Mouse (Mus musculus) liver, embryonic 15.5 days (tissue): ENCODE results near the gene Fyb2. TPM values are rescaled to one million over a fixed set of nuclear protein-coding genes. Genes with fewer than 3 reads are reported as not detected.
"Not testable (repeated sequence)": the region's sequence is repeated elsewhere in the genome, so short reads cannot be mapped to it uniquely, and the experiment has no call there.

Experiments
- ATAC-seq: fragments of 200-750 bp; cut with Nextera tagmentation; 2 replicates; pipeline ENCODE4 v1.8.0; 2017; ENCODE audit warnings: moderate number of reproducible peaks, mild to moderate bottlenecking, moderate library complexity; ENCODE audit not compliant: insufficient read depth
- H3K27ac ChIP-seq: fragments of 300-500 bp; sonication (generic); replicated peaks from 2 replicates; pipeline ENCODE4 v1.5.1; 2015; ENCODE audit warnings: mild to moderate bottlenecking, inconsistent platforms
- H3K27me3 ChIP-seq: fragments of 300-500 bp; sonication (generic); 2 replicates; pipeline ENCODE4 v1.6.1; 2015; ENCODE audit warnings: mild to moderate bottlenecking, inconsistent platforms
- H3K36me3 ChIP-seq: fragments of 300-500 bp; sonication (generic); replicated peaks from 2 replicates; pipeline ENCODE4 v1.6.1; 2015; ENCODE audit warnings: moderate library complexity, mild to moderate bottlenecking, inconsistent platforms
- H3K4me1 ChIP-seq: fragments of 300-500 bp; sonication (generic); replicated peaks from 2 replicates; pipeline ENCODE4 v1.6.1; 2015; ENCODE audit warnings: inconsistent platforms
- H3K4me2 ChIP-seq: fragments of 300-500 bp; sonication (generic); 2 replicates; pipeline ENCODE4 v1.6.1; 2015; ENCODE audit warnings: moderate library complexity, mild to moderate bottlenecking, inconsistent platforms
- H3K4me3 ChIP-seq: fragments of 300-500 bp; sonication (generic); replicated peaks from 2 replicates; pipeline ENCODE4 v1.5.1; 2015; ENCODE audit warnings: mild to moderate bottlenecking, inconsistent platforms
- H3K9ac ChIP-seq: fragments of 300-500 bp; sonication (generic); 2 replicates; pipeline ENCODE4 v1.6.1; 2015; ENCODE audit warnings: moderate library complexity, mild to moderate bottlenecking, inconsistent platforms
- H3K9me3 ChIP-seq: fragments of 300-500 bp; sonication (generic); replicated peaks from 2 replicates; pipeline ENCODE4 v1.6.1; 2016; ENCODE audit warnings: inconsistent platforms
- WGBS: fragments of 180-500 bp; shearing (Covaris S2); methylation state at CpG from one replicate; pipeline ENCODE4 v1.1.7; 2015; ENCODE audit warnings: mixed read lengths; ENCODE audit not compliant: insufficient replicate concordance; 5-methylcytosine and 5-hydroxymethylcytosine counted together
- polyA plus RNA-seq: library from polyadenylated mRNA; unstranded; fragments of >200 nt; fragmentation: Nextera tagmentation; extraction: Ambion mirVana; gene quantifications from 2 replicates; pipeline ENCODE4 v1.2.1, GENCODE M21; 2015

Fyb2 gene
- polyA plus RNA-seq, 1 experiment from 2014 or later, result 0.09 TPM

- 58% methylated on average over 5 of the region's 5 CpGs for WGBS
- Histone ChIP-seq H3K27ac (no peak overlapping the region), H3K4me2 (no peak overlapping the region), H3K27me3 (no peaks in the 10 kb centered on the region), H3K9ac (no peak overlapping the region), H3K9me3 (no peaks in the 10 kb centered on the region), H3K4me3 (no peak overlapping the region), H3K36me3 (no peaks in the 10 kb centered on the region), H3K4me1 (no peaks in the 10 kb centered on the region)
- no peak for ATAC-seq
These were observed 74.8 kb downstream of the Fyb2 start for GRCm38 (mm10) chr4:104988102-104988501.

GRCm38 (mm10) chr4:104988709-104989108 lies 75.5 kb downstream of the Fyb2 start:
- Histone ChIP-seq H3K27me3 (no peaks in the 10 kb centered on the region), H3K9me3 (no peaks in the 10 kb centered on the region), H3K4me3 (no peak overlapping the region), H3K4me1 (no peaks in the 10 kb centered on the region), H3K4me2 (no peak overlapping the region), H3K27ac (no peak overlapping the region), H3K36me3 (no peaks in the 10 kb centered on the region), H3K9ac (no peak overlapping the region)
- 60% methylated on average over 7 of the region's 7 CpGs for WGBS
- no peak for ATAC-seq

- WGBS, result 64% methylated on average over 6 of the region's 6 CpGs
- no peak for ATAC-seq
These were observed 76.8 kb downstream of the Fyb2 start for GRCm38 (mm10) chr4:104990016-104990415.

GRCm38 (mm10) chr4:104990686-104991085 lies 77.4 kb downstream of the Fyb2 start:
- Histone ChIP-seq H3K9me3 (no peaks in the 10 kb centered on the region), H3K4me1 (no peaks in the 10 kb centered on the region), H3K4me2 (no peak overlapping the region), H3K27me3 (no peaks in the 10 kb centered on the region), H3K27ac (no peak overlapping the region), H3K36me3 (no peaks in the 10 kb centered on the region), H3K9ac (no peak overlapping the region), H3K4me3 (no peak overlapping the region)
- ATAC-seq, result no peak
- 44% methylated on average over 3 of the region's 3 CpGs for WGBS

More at GRCm38 (mm10) chr4:104990016-104990415, 76.8 kb downstream of the Fyb2 start:
- no peaks in the 10 kb centered on the region for H3K27me3 ChIP-seq
- no peak overlapping the region for H3K27ac ChIP-seq
- H3K4me2 ChIP-seq, result no peak overlapping the region
- no peaks in the 10 kb centered on the region for H3K4me1 ChIP-seq
- H3K36me3 ChIP-seq, result no peaks in the 10 kb centered on the region
- H3K9ac ChIP-seq, result no peak overlapping the region
- H3K9me3 ChIP-seq, result no peaks in the 10 kb centered on the region
- H3K4me3 ChIP-seq, result no peak overlapping the region

GRCm38 (mm10) chr4:104992271-104992670 lies 79.0 kb downstream of the Fyb2 start:
- no peak overlapping the region for H3K4me2 ChIP-seq
- no peak for ATAC-seq

GRCm38 (mm10) chr4:104993140-104993874 lies 80.1 kb downstream of the Fyb2 start:
- H3K36me3 ChIP-seq, result no peaks in the 10 kb centered on the region
- no peaks in the 10 kb centered on the region for H3K9me3 ChIP-seq
- 14% methylated on average over 10 of the region's 10 CpGs for WGBS
- H3K4me2 ChIP-seq, result no peak overlapping the region
- H3K27me3 ChIP-seq, result no peaks in the 10 kb centered on the region
- H3K9ac ChIP-seq, result no peak overlapping the region
- no peaks in the 10 kb centered on the region for H3K4me1 ChIP-seq
- no peak overlapping the region for H3K4me3 ChIP-seq
- H3K27ac ChIP-seq, result no peak overlapping the region
- ATAC-seq, result no peak

More at GRCm38 (mm10) chr4:104992271-104992670, 79.0 kb downstream of the Fyb2 start:
- Histone ChIP-seq H3K27me3 (no peaks in the 10 kb centered on the region), H3K9me3 (no peaks in the 10 kb centered on the region), H3K4me3 (no peak overlapping the region), H3K9ac (no peak overlapping the region), H3K27ac (no peak overlapping the region), H3K36me3 (no peaks in the 10 kb centered on the region), H3K4me1 (no peaks in the 10 kb centered on the region)
- 68% methylated on average over 3 of the region's 3 CpGs for WGBS

GRCm38 (mm10) chr4:104999702-105000101 lies 86.4 kb downstream of the Fyb2 start:
- 55% methylated on average over 5 of the region's 5 CpGs for WGBS
- Histone ChIP-seq H3K4me3 (no peak overlapping the region), H3K27me3 (no peaks in the 10 kb centered on the region), H3K27ac (no peak overlapping the region), H3K9ac (no peak overlapping the region), H3K4me2 (no peak overlapping the region), H3K36me3 (no peaks in the 10 kb centered on the region), H3K9me3 (no peaks in the 10 kb centered on the region), H3K4me1 (no peaks in the 10 kb centered on the region)
- no peak for ATAC-seq

GRCm38 (mm10) chr4:105001736-105002135 lies 88.5 kb downstream of the Fyb2 start:
- no peaks in the 10 kb centered on the region for H3K27me3 ChIP-seq
- H3K36me3 ChIP-seq, result no peaks in the 10 kb centered on the region
- ATAC-seq, result no peak
- H3K9me3 ChIP-seq, result no peaks in the 10 kb centered on the region
- no peak overlapping the region for H3K27ac ChIP-seq
- no peak overlapping the region for H3K9ac ChIP-seq
- H3K4me2 ChIP-seq, result no peak overlapping the region
- H3K4me3 ChIP-seq, result no peak overlapping the region
- no peaks in the 10 kb centered on the region for H3K4me1 ChIP-seq
- WGBS, result 46% methylated on average over 1 of the region's 1 CpGs

- ATAC-seq, result no peak
- no peak overlapping the region for H3K9ac ChIP-seq
- H3K4me1 ChIP-seq, result no peaks in the 10 kb centered on the region
- no peaks in the 10 kb centered on the region for H3K36me3 ChIP-seq
- no peak overlapping the region for H3K4me3 ChIP-seq
- no peak overlapping the region for H3K27ac ChIP-seq
- no peaks in the 10 kb centered on the region for H3K9me3 ChIP-seq
- H3K4me2 ChIP-seq, result no peak overlapping the region
- WGBS, result 39% methylated on average over 8 of the region's 8 CpGs
- no peaks in the 10 kb centered on the region for H3K27me3 ChIP-seq
These were observed 90.9 kb downstream of the Fyb2 start for GRCm38 (mm10) chr4:105004135-105004534.

- not testable (repeated sequence) for H3K36me3 ChIP-seq, H3K9me3 ChIP-seq, H3K27ac ChIP-seq, H3K9ac ChIP-seq, H3K27me3 ChIP-seq, H3K4me3 ChIP-seq, H3K4me1 ChIP-seq, H3K4me2 ChIP-seq, ATAC-seq
- WGBS, result 66% methylated on average over 12 of the region's 12 CpGs
These were observed 91.4 kb downstream of the Fyb2 start for GRCm38 (mm10) chr4:105004649-105005048.

- Histone ChIP-seq H3K9me3 (no peaks in the 10 kb centered on the region), H3K27ac (no peak overlapping the region), H3K9ac (no peak overlapping the region), H3K4me1 (no peaks in the 10 kb centered on the region), H3K36me3 (no peaks in the 10 kb centered on the region), H3K4me2 (no peak overlapping the region), H3K27me3 (no peaks in the 10 kb centered on the region), H3K4me3 (no peak overlapping the region)
- no peak for ATAC-seq
- WGBS, result 33% methylated on average over 4 of the region's 4 CpGs
These were observed 94.2 kb downstream of the Fyb2 start for GRCm38 (mm10) chr4:105007360-105008018.
